Mouse (Mus musculus): Measurements from ENCODE around the gene Gk5.
"Not testable (repeated sequence)": the region's sequence is repeated elsewhere in the genome, so short reads cannot be mapped to it uniquely, and the experiment has no call there.

Gk5 gene

GRCm38 (mm10) chr9:96143633-96144032 is 24.5 kb downstream of the Gk5 start:
- DNase-seq (ENCODE audit: low read depth, low spot score): no peak

- DNase-seq (ENCODE audit: low read depth, low spot score): no peak
Observed at GRCm38 (mm10) chr9:96144883-96145282, 25.7 kb downstream of the Gk5 start.

DNA sequence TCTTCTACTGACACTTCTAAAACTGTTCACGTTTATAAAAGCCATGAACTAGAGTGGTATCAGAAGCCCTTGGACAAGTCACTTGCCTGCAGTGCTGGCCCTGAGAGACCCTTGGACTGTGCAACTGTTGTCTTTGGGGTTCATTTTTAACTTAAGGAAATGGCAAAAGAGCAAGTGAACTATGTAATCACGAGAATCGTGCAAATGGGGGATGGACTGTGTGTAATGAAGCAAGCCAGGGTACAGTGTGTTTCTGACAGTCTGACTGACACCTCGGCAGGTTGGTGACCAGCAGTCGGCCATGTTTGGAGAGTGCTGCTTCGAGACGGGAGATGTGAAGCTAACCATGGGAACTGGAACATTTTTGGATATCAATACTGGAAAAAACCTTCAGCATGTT is 33.6 kb downstream of the Gk5 start:
- DNase-seq (ENCODE audit: low read depth, low spot score): no peak

DNA sequence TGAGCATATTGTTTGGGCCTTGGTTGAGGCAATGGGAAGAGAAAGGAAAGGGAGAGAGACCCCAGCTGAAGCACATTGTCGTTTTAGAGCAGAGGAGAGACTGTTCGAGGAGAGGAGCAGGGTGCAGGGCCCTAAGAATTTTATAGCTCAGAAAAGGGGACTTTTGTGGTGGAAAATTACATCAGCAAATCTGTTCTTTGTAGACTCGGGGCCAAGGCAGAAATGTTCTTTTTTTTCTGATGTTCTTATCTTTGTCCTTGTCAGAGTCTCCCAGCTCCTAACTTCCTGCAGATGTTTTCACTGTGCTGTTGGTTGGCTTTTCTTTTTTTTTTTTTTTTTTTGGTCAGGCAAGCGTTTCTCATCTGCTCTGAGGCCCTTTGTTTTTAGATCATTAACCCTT is 39.3 kb downstream of the Gk5 start:
- DNase-seq (ENCODE audit: low read depth, low spot score): no peak

- no peak for DNase-seq (ENCODE audit: low read depth, low spot score)
Observed at GRCm38 (mm10) chr9:96159047-96159446, 39.9 kb downstream of the Gk5 start.

DNA sequence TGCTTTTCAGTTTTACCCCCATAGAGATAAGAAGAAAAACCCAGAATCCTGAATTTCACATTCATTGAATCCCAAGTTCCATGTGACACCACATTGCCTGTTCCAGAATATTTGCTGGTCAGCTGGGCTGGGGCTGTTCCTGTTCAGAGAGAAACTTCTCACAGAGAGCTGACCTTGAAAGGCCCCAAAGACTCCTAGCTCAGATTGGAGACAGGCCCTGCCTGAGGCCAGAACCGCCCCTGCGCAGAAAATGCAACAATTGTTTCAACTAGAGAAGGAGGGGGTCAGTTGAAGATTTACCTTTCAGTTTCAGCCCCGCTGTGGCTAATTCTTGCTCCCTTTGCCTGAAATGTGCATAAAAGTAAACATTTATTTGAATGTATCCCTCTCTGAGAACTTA is 41.6 kb downstream of the Gk5 start:
- no peak for DNase-seq (ENCODE audit: low read depth, low spot score)

DNA sequence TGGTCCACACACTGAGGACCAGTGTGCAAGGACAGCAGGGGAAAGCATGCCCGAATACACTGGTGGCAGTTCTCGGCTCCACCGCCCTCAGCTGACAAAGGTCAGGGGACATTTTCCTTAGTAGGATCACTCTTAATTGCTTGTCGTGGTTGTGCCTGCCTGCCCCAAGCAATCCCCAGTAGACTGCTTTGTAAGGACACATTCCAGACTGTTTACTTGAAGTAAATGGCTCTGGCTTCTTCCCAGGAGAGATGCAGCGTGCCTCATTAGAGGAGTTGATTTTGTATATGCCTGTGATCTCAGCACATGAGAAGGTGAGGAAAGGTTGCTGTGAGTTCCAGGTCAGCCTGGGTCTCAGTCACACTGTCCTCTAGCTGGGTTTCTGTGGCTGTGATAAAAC is 43.3 kb downstream of the Gk5 start:
- DNase-seq (ENCODE audit: low read depth, low spot score): no peak

DNA sequence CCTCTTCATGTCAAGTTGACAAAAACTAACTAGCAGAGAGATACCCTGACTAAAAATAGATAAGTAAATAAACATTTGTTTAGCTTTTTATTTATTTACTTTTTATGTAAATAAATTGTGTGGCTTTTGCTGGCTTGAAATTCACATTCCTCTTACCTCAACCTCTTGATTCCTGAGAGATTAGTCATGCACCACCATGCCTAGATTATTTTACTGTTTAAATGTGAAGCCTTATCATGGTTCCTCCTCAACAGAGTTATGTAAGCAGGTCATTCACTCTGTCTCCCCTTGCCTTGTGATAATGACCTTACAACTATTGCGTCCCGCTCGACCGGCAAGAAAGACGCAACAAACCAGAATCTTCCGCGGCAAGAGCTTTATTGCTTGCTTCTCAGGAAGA is 44.3 kb downstream of the Gk5 start:
- DNase-seq (ENCODE audit: low read depth, low spot score): no peak

GRCm38 (mm10) chr9:96163983-96164382 is 44.8 kb downstream of the Gk5 start:
- not testable (repeated sequence) for DNase-seq (ENCODE audit: low read depth, low spot score)

DNA sequence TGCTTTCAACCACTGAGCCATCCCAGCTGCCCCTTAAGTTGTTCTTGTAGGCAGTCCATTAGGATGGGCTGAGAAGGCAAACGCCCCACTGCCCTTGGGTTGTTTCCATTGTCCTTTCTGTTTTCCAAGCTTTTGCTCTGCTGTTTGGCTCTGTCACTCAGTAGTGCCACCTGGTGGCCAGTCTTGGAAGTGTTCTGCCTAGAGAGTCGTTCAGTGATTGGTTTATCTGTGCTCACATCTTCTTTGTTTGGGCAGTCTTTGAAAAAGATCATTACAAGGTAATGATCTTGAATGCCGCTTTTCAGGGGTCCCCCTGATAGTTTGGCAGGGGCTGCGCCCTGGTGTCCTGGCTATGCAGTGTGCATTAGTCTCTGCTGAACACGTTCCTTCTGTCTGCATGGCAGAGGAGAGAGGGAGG is 48.0 kb downstream of the Gk5 start:
- peak; percentile 53 for DNase-seq (ENCODE audit: low read depth, low spot score)

DNA sequence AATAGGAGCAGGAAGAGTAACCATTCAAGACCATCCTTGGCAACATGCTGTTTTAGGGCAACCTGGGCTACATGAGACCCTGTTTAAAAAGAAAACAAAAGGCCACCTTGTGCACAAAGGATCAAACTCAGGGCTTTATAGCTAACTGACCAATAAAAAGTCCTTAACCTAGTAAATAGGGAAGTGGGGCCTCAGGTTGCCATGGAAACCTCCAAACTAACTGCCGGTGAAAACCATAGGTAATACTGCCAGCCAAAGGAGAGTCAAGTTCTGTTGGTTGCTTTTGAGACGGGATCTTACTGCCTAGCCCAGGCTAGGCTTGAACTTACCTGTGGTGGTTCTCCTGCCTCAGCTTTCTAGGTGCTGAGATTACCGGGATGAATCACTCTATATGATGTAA is 51.4 kb downstream of the Gk5 start:
- no peak for DNase-seq (ENCODE audit: low read depth, low spot score)

- no peak for DNase-seq (ENCODE audit: low read depth, low spot score)
Observed at GRCm38 (mm10) chr9:96184909-96185308, 65.7 kb downstream of the Gk5 start.

DNA sequence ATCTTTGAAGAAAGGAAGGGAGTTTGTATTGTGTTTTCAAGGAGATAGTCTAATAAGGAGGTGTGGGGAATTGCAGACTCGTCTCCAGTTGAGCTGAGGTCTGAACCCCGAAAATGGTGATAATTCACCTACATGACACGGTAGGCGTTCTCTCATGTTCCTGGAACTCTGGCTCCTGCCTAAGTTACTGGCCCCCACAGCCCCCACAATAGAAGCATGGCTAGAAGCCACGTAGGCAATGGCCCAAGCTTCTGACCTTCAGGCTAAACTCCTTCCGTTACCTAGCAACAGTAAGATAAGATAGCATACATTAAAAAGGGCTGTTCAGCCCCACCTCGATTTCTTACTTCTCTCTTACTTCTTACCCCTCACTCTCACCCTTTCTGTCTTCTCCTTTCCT is 67.5 kb downstream of the Gk5 start:
- no peak for DNase-seq (ENCODE audit: low read depth, low spot score)

DNA sequence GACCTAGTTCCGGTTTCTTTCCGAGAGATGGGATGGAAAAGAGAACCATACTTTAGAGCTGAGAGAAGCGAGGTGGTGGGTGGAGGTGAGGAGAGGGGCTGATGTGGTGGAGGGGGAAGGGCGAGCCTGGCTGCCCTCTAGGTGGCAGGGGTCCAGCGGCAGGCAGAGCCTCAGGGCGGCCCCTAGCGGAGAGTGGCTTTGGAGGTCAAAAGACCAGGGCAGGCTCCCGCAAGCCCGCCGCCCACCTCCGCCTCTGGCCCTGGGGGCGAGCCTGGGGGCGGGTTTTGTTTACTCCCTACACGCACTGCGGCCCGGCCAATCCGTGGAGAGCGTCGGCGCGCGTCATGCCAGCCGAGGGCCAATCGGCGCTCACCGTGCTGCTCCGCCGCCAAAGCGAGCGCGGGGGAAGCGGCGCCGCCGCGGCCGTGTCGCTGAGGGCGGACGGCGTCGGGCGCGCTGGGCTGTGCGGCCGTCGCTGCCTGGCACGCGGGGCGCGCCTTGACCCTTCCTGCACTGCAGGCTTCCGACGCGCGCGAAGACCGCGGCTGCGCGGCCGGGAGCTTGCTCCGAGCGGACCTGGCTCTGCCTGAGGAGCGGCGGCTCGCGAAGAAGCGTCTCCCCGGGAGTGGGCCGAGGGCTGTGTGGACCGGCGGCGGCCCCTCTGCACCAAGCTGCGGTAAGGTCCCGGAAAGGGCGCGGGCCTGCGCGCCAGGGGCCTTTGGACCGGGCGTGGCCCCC is 76.9 kb downstream of the Gk5 start, which contains the start of gene Tfdp2:
TSS of gene Tfdp2 (plus strand) at position 391 of the 738 bp plus-strand sequence.
- peak; percentile 97 for DNase-seq (ENCODE audit: low read depth, low spot score)

GRCm38 (mm10) chr9:96196636-96197181 is 77.5 kb downstream of the Gk5 start:
- DNase-seq (ENCODE audit: low read depth, low spot score): peak; percentile 85

- DNase-seq (ENCODE audit: low read depth, low spot score): no peak
Observed at GRCm38 (mm10) chr9:96197806-96198205, 78.6 kb downstream of the Gk5 start.

DNA sequence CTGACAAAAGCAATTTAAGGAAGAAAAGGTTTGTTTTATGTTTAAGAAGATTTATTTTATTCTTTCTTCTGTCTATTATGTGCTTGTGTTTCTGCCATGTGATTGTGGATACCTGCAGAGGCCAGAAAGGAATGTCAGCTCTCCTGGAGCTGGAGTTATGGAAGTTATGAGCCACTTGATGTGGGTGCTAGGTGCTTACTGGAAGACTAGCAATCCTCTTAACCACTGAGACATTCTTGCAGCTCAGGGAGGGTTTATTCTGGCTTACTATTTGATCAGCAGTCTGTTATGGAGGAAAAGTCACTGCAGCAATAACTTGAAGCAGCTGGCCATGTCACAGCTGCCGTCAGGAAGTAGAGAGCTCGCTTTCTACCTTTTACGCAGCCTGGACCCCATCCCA is 84.5 kb downstream of the Gk5 start:
- no peak for DNase-seq (ENCODE audit: low read depth, low spot score)

GRCm38 (mm10) chr9:96207428-96207827 is 88.3 kb downstream of the Gk5 start:
- peak; percentile 51 for DNase-seq (ENCODE audit: low read depth, low spot score)

- DNase-seq (ENCODE audit: low read depth, low spot score): peak; percentile 30
Observed at GRCm38 (mm10) chr9:96213036-96213645, 94.0 kb downstream of the Gk5 start.

DNA sequence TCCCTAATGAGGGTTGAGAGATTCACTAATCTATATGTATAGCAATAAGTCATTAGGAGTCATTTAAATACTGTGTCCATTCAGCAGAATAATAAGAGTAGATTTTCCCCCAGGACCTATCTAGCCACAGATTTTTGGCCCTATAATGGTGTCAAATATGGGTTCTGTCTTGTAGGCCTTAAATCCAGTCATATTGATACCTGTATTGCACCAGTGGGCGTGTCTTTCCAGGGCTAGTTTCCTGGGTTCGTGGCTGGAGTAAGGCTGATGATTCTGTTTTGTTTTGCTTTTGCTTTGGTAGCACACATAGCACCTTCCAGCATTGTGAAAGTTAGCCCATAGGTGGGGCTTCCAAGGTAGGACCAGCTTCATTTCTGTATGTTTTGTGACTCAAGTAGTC is 95.0 kb downstream of the Gk5 start:
- DNase-seq (ENCODE audit: low read depth, low spot score): no peak

DNA sequence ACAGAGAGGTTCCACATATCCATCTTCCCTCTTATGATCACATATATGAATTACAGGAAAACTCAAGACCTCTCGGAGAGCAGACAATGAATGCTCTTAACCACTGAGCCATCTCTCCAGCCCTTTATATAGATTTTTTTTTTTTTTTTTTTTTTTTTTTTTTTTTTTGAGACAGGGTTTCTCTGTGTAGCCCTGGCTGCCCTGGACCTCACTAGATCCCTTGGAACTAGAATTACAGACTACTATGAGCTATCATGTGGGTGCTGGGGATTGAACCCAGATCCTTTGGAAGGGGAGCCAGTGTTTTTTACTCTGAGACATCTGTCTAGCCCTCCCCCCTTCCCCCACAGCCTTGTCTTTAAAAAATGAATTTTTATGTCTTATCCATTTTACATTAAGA is 98.1 kb downstream of the Gk5 start:
- DNase-seq (ENCODE audit: low read depth, low spot score): no peak

DNA sequence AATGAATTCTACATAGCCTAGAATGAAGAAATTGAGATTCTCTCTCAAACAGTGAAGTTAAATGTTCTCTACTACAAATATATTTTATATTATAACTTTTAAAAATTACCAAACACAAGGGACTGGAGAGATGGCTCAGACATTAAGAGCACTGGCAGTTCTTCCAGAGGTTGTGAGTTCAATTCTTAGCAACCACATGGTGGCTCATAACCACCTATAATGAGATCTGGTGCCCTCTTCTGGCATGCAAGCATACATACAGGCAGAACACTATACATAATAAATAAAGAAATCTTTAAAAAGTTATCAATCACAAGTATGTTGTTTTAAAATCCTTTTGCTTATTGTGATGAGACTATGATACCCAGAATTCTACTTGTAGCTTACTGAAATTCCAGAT is 98.6 kb downstream of the Gk5 start:
- no peak for DNase-seq (ENCODE audit: low read depth, low spot score)

GRCm38 (mm10) chr9:96219114-96219669 is 100.0 kb downstream of the Gk5 start:
- peak; percentile 45 for DNase-seq (ENCODE audit: low read depth, low spot score)
